Mouse (Mus musculus) neural tube, embryonic 14.5 days (tissue): ENCODE data around the gene Tmie. TPM values are rescaled to one million over a fixed set of nuclear protein-coding genes. Genes with fewer than 3 reads are reported as not detected.

ENCODE experiments used
- ATAC-seq: fragments of 200-750 bp; cut with Nextera tagmentation; 2 replicates; pipeline ENCODE4 v1.8.0; 2017; ENCODE audit warnings: low read depth, mild to moderate bottlenecking, moderate TSS enrichment, moderate library complexity
- H3K27ac ChIP-seq: fragments of 300-500 bp; sonication (generic); 2 replicates; pipeline ENCODE4 v1.5.1; 2014; ENCODE audit warnings: low read depth, mild to moderate bottlenecking, control low read depth, low read length, moderate library complexity, mixed read lengths
- H3K27me3 ChIP-seq: fragments of 300-500 bp; sonication (generic); 2 replicates; pipeline ENCODE4 v1.6.1; 2014; ENCODE audit warnings: low read length; ENCODE audit not compliant: control insufficient read depth, insufficient read depth
- H3K36me3 ChIP-seq: fragments of 300-500 bp; sonication (generic); 2 replicates; pipeline ENCODE4 v1.6.1; 2014; ENCODE audit warnings: low read length, mixed read lengths; ENCODE audit not compliant: control insufficient read depth, insufficient read depth
- H3K4me1 ChIP-seq: fragments of 300-500 bp; sonication (generic); 2 replicates; pipeline ENCODE4 v1.6.1; 2014; ENCODE audit warnings: low read length; ENCODE audit not compliant: control insufficient read depth, insufficient read depth
- H3K4me2 ChIP-seq: fragments of 300-500 bp; sonication (generic); 2 replicates; pipeline ENCODE4 v1.6.1; 2014; ENCODE audit warnings: mild to moderate bottlenecking, low read depth, low read length, control low read depth
- H3K4me3 ChIP-seq: fragments of 300-500 bp; sonication (generic); 2 replicates; pipeline ENCODE4 v1.5.1; 2014; ENCODE audit warnings: low read depth, low read length, control low read depth, mixed read lengths
- H3K9ac ChIP-seq: fragments of 300-500 bp; sonication (generic); replicated peaks from 2 replicates; pipeline ENCODE4 v1.6.1; 2014; ENCODE audit warnings: low read depth, mild to moderate bottlenecking, control low read depth, low read length, mixed read lengths
- H3K9me3 ChIP-seq: fragments of 300-500 bp; sonication (generic); 2 replicates; pipeline ENCODE4 v1.6.1; 2016; ENCODE audit warnings: low read length; ENCODE audit not compliant: control insufficient read depth
- WGBS: fragments of 180-500 bp; shearing (Covaris S2); extraction: QIAGEN DNeasy Blood & Tissue Kit; methylation state at CpG from one replicate; pipeline ENCODE4 v1.1.7; 2014; 5-methylcytosine and 5-hydroxymethylcytosine counted together
- polyA plus RNA-seq: library from polyadenylated mRNA; unstranded; fragments of >200 nt; fragmentation: Nextera tagmentation; extraction: Ambion mirVana; gene quantifications from 2 replicates; pipeline ENCODE4 v1.2.1, GENCODE M21; 2014

Tmie gene
- polyA plus RNA-seq = 1.3 and 3.1 TPM in 2 replicates

DNA sequence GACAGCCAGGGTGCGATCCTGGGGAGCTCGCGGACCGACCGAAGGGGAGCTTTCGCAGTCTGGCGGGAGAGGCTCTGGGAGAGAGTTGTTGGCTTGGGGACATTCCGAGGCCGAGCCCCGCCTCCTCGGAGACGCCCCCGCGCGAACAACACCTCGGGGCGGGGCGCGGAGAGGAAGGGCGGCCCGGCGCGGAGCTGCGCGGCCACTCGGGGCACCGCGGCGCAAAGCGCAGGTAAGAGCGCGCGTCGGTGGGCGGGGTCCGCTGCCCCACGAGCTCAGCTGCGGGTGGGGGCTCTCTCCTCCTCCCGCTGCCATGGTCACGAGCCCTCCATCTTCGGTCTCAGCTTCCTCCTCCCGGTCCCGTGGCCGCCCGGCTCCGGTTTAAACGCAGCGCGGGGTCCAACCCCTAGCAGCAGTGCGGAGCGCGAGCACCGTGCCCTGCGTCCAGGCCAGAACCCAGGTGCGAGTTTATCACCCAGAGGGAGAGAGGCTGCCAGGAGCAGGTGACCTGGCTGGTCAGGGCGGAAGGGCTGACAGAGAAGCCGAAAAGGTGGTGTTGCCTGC, at the start of gene Tmie:
TSS of gene Tmie (minus strand) at position 116 of the 564 bp plus-strand sequence.
- no peak within 1 kb of the TSS for H3K27ac ChIP-seq
- peak; percentile 39; the same call in 1 of the 2 replicates for ATAC-seq
- H3K36me3 ChIP-seq = no peaks in the 10 kb centered on the region
- peaks cover 22% of the 10 kb centered on the region for H3K27me3 ChIP-seq
- peaks cover 10% of the 10 kb centered on the region for H3K4me1 ChIP-seq
- H3K4me3 ChIP-seq = peak within 1 kb of the TSS; percentile 45
- peak within 1 kb of the TSS; percentile 81 for H3K4me2 ChIP-seq
- peak within 1 kb of the TSS; percentile 57 for H3K9ac ChIP-seq
- no peaks in the 10 kb centered on the region for H3K9me3 ChIP-seq
- under 1% methylated on average over 51 of the region's 57 CpGs for WGBS

DNA sequence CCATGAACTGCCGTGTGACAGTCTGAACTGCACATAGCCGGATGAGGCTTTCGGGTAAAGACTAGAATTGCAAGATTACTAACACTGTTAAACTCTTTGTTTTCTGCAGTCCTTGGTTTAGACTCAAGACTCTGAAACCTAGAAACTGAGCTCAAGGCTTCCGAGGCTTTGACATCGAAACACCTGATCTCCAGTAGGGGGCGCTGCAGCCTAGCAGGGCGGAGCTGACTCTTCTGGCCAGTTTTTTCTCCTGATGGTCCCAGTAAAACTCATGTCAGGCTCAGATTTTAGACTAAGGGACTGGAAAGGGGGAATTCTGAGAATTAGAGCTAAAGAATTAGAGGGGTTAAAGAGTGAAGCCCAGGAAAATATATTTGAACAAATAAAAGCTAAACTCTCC, 42.8 kb upstream of the Tmie start:
- H3K4me2 ChIP-seq = no peak overlapping the region
- 14% methylated on average over 7 of the region's 7 CpGs for WGBS
- no peak for ATAC-seq
- no peaks in the 10 kb centered on the region for H3K27me3 ChIP-seq
- no peak overlapping the region for H3K9ac ChIP-seq
- no peak overlapping the region for H3K4me3 ChIP-seq
- H3K36me3 ChIP-seq = no peaks in the 10 kb centered on the region
- H3K9me3 ChIP-seq = no peaks in the 10 kb centered on the region
- H3K4me1 ChIP-seq = no peaks in the 10 kb centered on the region
- no peak overlapping the region for H3K27ac ChIP-seq

DNA sequence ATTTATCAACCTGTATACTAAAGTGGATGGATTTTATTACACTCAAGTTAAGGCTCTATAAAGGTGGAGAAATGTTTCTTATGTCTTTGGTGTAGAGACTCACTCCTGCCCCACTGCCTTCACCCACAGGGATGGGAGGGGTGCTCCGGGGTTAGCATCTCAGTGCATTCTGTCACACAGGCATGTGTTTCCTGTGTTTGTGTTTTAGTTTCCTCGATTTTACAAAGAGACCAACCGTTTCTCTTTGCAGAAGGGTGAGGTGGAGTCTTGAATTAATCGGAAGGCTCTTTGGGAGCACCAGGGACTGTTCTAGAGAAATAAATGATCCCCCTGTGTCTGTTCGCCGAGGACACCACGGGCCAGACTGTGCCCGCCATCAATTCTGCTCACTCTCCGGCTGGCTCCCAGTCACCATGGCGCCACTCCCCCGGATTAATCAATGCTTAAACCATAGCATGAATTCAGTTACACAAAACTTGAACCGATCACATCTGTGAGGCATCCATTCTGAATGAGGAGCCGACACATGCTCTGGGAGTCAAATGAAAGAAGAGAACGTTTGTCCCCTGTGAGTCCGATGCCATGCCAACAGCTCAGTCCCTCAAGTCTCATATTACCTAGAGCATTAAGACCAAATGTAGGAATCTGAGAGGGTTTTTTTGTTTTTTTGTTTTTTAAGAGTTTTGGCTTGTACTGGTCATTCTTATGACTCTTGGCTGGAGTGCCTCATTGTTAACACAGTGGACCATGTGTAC, 40.9 kb upstream of the Tmie start:
- Histone ChIP-seq H3K9ac (no peak overlapping the region), H3K27ac (no peak overlapping the region), H3K4me3 (no peak overlapping the region), H3K4me1 (no peaks in the 10 kb centered on the region), H3K27me3 (no peaks in the 10 kb centered on the region), H3K9me3 (no peaks in the 10 kb centered on the region), H3K36me3 (no peaks in the 10 kb centered on the region), H3K4me2 (no peak overlapping the region)
- WGBS = 50% methylated on average over 15 of the region's 15 CpGs
- no peak for ATAC-seq

DNA sequence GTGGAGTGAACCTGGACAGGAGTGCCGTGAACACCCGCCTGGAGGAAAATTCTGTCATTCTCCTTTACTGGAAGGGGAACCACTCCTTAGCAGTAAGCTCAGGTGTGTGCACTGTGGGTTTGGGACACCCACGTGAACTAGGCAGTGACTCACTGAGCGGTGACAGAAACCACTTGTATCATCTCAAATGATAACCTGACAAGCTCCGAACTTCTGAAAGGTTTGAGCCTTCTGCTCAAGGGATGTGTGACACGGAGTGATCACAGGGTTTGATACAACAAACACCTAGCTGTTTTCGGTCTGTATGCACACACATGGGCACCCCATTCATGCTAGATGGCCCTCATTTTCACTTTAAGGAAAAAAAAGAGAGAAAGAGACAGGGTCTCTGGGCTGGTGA, 36.9 kb upstream of the Tmie start, which contains the start of gene Fam240a:
TSS of gene Fam240a (minus strand) at position 76 of the 400 bp plus-strand sequence.
- H3K27me3 ChIP-seq = no peaks in the 10 kb centered on the region
- H3K4me1 ChIP-seq = no peaks in the 10 kb centered on the region
- H3K4me2 ChIP-seq = no peak within 1 kb of the TSS
- H3K36me3 ChIP-seq = no peaks in the 10 kb centered on the region
- no peaks in the 10 kb centered on the region for H3K9me3 ChIP-seq
- no peak for ATAC-seq
- H3K4me3 ChIP-seq = no peak within 1 kb of the TSS
- 91% methylated on average over 7 of the region's 7 CpGs for WGBS
- H3K27ac ChIP-seq = no peak within 1 kb of the TSS
- H3K9ac ChIP-seq = no peak within 1 kb of the TSS

DNA sequence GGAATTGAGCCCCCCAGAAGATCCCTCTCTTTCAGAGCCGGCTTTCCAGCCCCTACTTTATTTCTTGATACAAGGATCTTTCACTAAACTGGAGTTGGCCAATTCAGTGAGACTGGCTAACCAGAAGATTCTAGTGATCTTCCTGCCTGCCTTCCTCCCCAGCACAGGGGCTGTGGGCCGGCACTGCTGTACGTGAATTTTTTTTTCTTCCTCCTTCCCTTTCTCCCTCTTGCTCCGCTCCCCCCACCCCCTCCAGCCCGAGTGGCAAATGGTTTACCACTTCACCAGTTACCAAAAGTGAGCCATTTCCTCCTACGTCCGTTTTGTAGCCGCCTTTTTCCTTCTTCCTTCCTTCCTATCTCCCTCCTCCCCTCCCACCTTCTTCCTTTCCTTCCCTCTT, 35.6 kb upstream of the Tmie start:
- H3K4me2 ChIP-seq = no peak overlapping the region
- H3K27ac ChIP-seq = no peak overlapping the region
- 80% methylated on average over 8 of the region's 8 CpGs for WGBS
- no peak overlapping the region for H3K4me3 ChIP-seq
- H3K9me3 ChIP-seq = no peaks in the 10 kb centered on the region
- H3K4me1 ChIP-seq = no peaks in the 10 kb centered on the region
- ATAC-seq = no peak
- no peaks in the 10 kb centered on the region for H3K27me3 ChIP-seq
- no peak overlapping the region for H3K9ac ChIP-seq
- no peaks in the 10 kb centered on the region for H3K36me3 ChIP-seq

DNA sequence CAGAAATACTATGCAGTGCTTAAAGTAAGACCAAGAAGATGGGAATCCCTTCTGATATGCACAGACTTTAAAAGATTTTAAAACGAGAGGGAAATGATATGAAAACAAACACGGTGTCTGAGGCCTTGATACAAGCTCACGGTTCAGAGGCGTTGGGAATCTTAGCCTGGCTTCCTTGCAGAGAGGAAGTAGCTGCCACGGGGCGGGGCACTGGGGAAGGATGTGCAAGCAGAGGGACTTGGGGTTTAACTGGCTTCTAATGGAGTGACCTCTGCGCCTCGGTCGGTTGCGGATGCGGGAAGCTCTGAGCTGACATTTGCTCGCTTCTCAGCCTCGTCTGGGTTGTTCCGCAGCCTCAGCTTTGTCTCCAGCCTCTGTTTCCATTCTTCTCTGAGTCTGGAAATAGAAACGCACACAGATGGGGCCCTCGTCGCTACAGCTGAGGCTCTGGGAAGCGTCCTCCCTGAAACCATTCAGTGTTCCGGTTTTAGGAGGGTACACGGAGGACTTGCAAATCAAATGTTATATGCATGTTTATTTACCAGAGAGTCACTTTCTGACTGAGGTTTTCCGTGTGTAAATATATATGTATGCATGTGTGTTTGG, 34.8 kb upstream of the Tmie start:
- no peak overlapping the region for H3K9ac ChIP-seq
- no peak overlapping the region for H3K4me3 ChIP-seq
- no peaks in the 10 kb centered on the region for H3K27me3 ChIP-seq
- no peak overlapping the region for H3K27ac ChIP-seq
- no peaks in the 10 kb centered on the region for H3K9me3 ChIP-seq
- H3K4me2 ChIP-seq = no peak overlapping the region
- WGBS = 52% methylated on average over 21 of the region's 21 CpGs
- no peaks in the 10 kb centered on the region for H3K4me1 ChIP-seq
- no peaks in the 10 kb centered on the region for H3K36me3 ChIP-seq
- ATAC-seq = no peak

DNA sequence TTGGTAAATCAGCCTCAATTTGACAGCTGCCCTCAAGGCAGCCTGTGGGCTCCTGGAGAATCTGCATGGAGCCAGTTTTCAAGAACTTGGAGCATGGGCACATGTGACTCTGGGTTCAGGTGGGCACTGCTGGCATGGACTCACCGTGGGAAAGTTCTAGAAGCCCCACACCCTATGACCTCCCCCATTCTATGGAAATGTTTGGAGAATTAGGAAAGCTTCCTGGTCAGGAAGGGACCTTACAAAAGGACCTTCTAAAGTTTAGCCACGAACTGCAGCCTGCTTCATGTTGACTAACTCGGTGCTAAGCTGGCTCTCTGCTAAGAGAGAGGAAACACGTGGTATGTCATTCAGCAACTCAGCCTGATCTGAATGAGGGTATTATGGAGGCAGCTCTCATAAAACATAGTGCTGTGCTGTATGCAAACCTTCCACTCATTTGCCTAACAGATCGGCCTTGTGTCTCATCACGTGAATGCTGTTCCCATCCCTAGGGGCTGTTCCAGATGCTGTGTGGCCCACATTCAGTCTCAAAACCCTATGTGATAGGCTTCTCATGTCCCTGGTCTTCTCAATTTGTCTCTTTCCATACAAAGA, 29.6 kb upstream of the Tmie start:
- Histone ChIP-seq H3K9me3 (no peaks in the 10 kb centered on the region), H3K4me2 (no peak overlapping the region), H3K4me1 (no peaks in the 10 kb centered on the region), H3K4me3 (no peak overlapping the region), H3K27me3 (no peaks in the 10 kb centered on the region), H3K36me3 (no peaks in the 10 kb centered on the region), H3K27ac (no peak overlapping the region), H3K9ac (no peak overlapping the region)
- WGBS = 75% methylated on average over 6 of the region's 6 CpGs
- ATAC-seq = no peak

DNA sequence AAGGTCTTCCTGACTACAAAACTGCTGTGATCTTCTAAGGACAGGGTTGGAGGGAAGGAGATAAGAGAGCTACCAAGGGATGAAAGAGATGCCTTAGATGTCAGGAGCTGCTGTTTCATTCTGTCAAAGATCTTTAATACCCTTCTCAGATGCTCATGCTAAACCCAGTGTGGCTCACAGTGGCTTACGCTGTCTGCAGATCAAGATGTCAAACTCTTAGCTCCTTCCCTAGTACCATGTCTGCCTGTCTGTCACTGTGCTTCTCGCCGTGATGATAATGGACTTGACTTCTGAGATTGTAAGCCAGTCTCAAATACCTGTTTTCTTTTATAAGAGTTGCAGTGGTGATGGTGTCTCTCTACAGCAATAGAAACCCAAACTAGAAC, 28.7 kb upstream of the Tmie start:
- Histone ChIP-seq H3K9me3 (no peaks in the 10 kb centered on the region), H3K4me3 (no peak overlapping the region), H3K27me3 (no peaks in the 10 kb centered on the region), H3K9ac (no peak overlapping the region), H3K27ac (no peak overlapping the region), H3K4me2 (no peak overlapping the region), H3K36me3 (no peaks in the 10 kb centered on the region), H3K4me1 (no peaks in the 10 kb centered on the region)
- 96% methylated on average over 3 of the region's 3 CpGs for WGBS
- no peak for ATAC-seq
